Mouse (Mus musculus) monocyte, adult 2 months (primary cell): ENCODE results near the gene Hspbp1.

Source experiments
- DNase-seq, 2 experiments: peaks; one replicate each; pipeline ENCODE4 v3.0.0; 2022; ENCODE audit warnings: low spot score in 2 of 2, low read depth in 1 of 2

Hspbp1 gene

GRCm38 (mm10) chr7:4641155-4641554, 43.7 kb downstream of the Hspbp1 start:
- no peak for DNase-seq

GRCm38 (mm10) chr7:4636179-4636578, 48.7 kb downstream of the Hspbp1 start:
- DNase-seq, result no peak

GRCm38 (mm10) chr7:4631031-4631430, 53.8 kb downstream of the Hspbp1 start, which contains the start of gene Tmem86b:
TSS of gene Tmem86b (minus strand) at chr7:4631422.
- no peak for DNase-seq

GRCm38 (mm10) chr7:4630198-4630597, 54.7 kb downstream of the Hspbp1 start:
- no peak for DNase-seq

GRCm38 (mm10) chr7:4629586-4629985, 55.3 kb downstream of the Hspbp1 start:
- DNase-seq, result no peak

- no peak for DNase-seq
These were observed 58.9 kb downstream of the Hspbp1 start for GRCm38 (mm10) chr7:4625928-4626327.

- DNase-seq, result no peak
These were observed 60.5 kb downstream of the Hspbp1 start for GRCm38 (mm10) chr7:4624343-4624742.

- no peak for DNase-seq
These were observed 61.2 kb downstream of the Hspbp1 start for GRCm38 (mm10) chr7:4623544-4624189.

GRCm38 (mm10) chr7:4619979-4620378, 64.9 kb downstream of the Hspbp1 start:
- peak in 1 of 2 experiments; percentile 13 for DNase-seq

GRCm38 (mm10) chr7:4613740-4614403, 71.0 kb downstream of the Hspbp1 start:
- DNase-seq, result no peak

GRCm38 (mm10) chr7:4612956-4613355, 71.9 kb downstream of the Hspbp1 start:
- no peak for DNase-seq

- no peak for DNase-seq
These were observed 72.5 kb downstream of the Hspbp1 start for GRCm38 (mm10) chr7:4612386-4612785.

- no peak for DNase-seq
These were observed 72.9 kb downstream of the Hspbp1 start for GRCm38 (mm10) chr7:4611921-4612341.

- no peak for DNase-seq
These were observed 73.4 kb downstream of the Hspbp1 start for GRCm38 (mm10) chr7:4611511-4611910.
